Mouse (Mus musculus) urinary bladder, adult 2 months (tissue): ENCODE data around the gene Rai2. TPM values are rescaled to one million over a fixed set of nuclear protein-coding genes. Genes with fewer than 3 reads are reported as not detected.

ENCODE experiments used
- DNase-seq: peaks from one replicate; pipeline ENCODE4 v3.0.0; 2022; ENCODE audit warnings: low spot score
- polyA plus RNA-seq: library from polyadenylated mRNA; depleted of rRNA; stranded (reverse); fragments of >200 nt; gene quantifications from 2 replicates; pipeline ENCODE4 v1.2.3, GENCODE M21; 2012; rRNA removed

Gene Rai2
- 11.0 and 11.5 TPM in 2 replicates for polyA plus RNA-seq

- peak; percentile 25 for DNase-seq
Measured at GRCm38 (mm10) chrX:161716865-161717763, at the start of gene Rai2. Gene Rai2, plus strand, starts transcription at chrX:161717069.

- DNase-seq = no peak
Measured at GRCm38 (mm10) chrX:161689336-161689735, 27.5 kb upstream of the Rai2 start.

- DNase-seq = no peak
Measured at GRCm38 (mm10) chrX:161716503-161716864, 385 bp upstream of the Rai2 start.

- no peak for DNase-seq
Measured at GRCm38 (mm10) chrX:161717764-161718382, 1.0 kb downstream of the Rai2 start.

- no peak for DNase-seq
Measured at GRCm38 (mm10) chrX:161718548-161718947, 1.7 kb downstream of the Rai2 start.

GRCm38 (mm10) chrX:161721082-161721481 lies 4.2 kb downstream of the Rai2 start:
- no peak for DNase-seq

- DNase-seq = no peak
Measured at GRCm38 (mm10) chrX:161723391-161723808, 6.5 kb downstream of the Rai2 start.

- DNase-seq = no peak
Measured at GRCm38 (mm10) chrX:161726257-161726656, 9.4 kb downstream of the Rai2 start.

GRCm38 (mm10) chrX:161728507-161728906 lies 11.6 kb downstream of the Rai2 start:
- no peak for DNase-seq

- DNase-seq = no peak
Measured at GRCm38 (mm10) chrX:161730026-161730425, 13.2 kb downstream of the Rai2 start.

GRCm38 (mm10) chrX:161731859-161732258 lies 15.0 kb downstream of the Rai2 start:
- DNase-seq = no peak

GRCm38 (mm10) chrX:161733581-161734309 lies 16.9 kb downstream of the Rai2 start:
- DNase-seq = no peak

GRCm38 (mm10) chrX:161734310-161734676 lies 17.4 kb downstream of the Rai2 start:
- no peak for DNase-seq

- no peak for DNase-seq
Measured at GRCm38 (mm10) chrX:161739374-161739773, 22.5 kb downstream of the Rai2 start.

- DNase-seq = no peak
Measured at GRCm38 (mm10) chrX:161743080-161743479, 26.2 kb downstream of the Rai2 start.

- no peak for DNase-seq
Measured at GRCm38 (mm10) chrX:161745296-161745695, 28.4 kb downstream of the Rai2 start.

- no peak for DNase-seq
Measured at GRCm38 (mm10) chrX:161747337-161747736, 30.5 kb downstream of the Rai2 start.

- DNase-seq = no peak
Measured at GRCm38 (mm10) chrX:161753514-161753913, 36.6 kb downstream of the Rai2 start.

GRCm38 (mm10) chrX:161776321-161776962 lies 59.6 kb downstream of the Rai2 start:
- no peak for DNase-seq

GRCm38 (mm10) chrX:161780321-161781034 lies 63.6 kb downstream of the Rai2 start:
- no peak for DNase-seq

- no peak for DNase-seq
Measured at GRCm38 (mm10) chrX:161790182-161790581, 73.3 kb downstream of the Rai2 start.
